8 mouse cellular contexts compared by ENCODE assay signal in the genomic region with DNA sequence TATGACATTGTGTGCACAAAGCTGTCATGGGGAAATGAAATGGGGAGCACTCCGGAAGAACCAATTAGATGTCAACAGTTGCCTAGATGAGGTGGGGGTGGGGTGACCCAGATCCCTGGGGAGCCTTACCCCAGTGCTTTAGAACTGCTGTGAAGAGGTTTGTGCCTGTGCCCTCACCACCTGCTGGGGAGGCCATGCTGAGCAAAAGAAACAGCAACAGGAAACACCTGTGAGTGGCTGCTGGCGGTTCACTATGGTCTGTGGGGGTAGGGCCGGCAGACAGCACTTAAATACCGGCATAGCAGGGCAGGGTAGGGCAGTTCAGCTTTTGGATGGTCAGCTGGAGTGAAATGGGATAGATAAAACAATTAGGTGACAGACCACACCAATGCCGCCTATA. TPM values are rescaled to one million over a fixed set of nuclear protein-coding genes. Genes with fewer than 3 reads are reported as not detected.
DNase-seq lines count a peak whose midpoint lies in the region; ATAC-seq and TF ChIP-seq lines count a peak whose summit lies in the region.

No protein-coding gene starts in this region.

- no peak overlapping the region for H3K9ac ChIP-seq in ES-E14 (ENCODE audit: insufficient read depth, low read depth, low read length, poor library complexity, severe bottlenecking)
- no peak overlapping the region for H3K9ac ChIP-seq in forebrain, postnatal 0 days
- H3K9ac ChIP-seq in lung, embryonic 16.5 days (ENCODE audit: low read length) = no peak overlapping the region
- H3K9ac ChIP-seq in stomach, embryonic 14.5 days (replicated peaks; ENCODE audit: low read depth, low read length) = no peak overlapping the region

- peak; percentile 28 for DNase-seq in kidney, adult 2 months
- DNase-seq in kidney, adult 18-20 months = no peak
- DNase-seq in ES-E14 (ENCODE audit: low read depth, low spot score) = peak; percentile 47
- DNase-seq in forebrain, postnatal 0 days = no peak
- DNase-seq in urinary bladder, postnatal 36 days (ENCODE audit: low spot score in 2 of 2) = no peak
- no peak for DNase-seq in adrenal gland, postnatal 36 days

- in situ Hi-C loops in ES-E14 (cut with MboI; ENCODE audit: low sequenced_read_pairs in 2 of 2, unreplicated experiment in 2 of 2) = no loop called here

- no peak for ATAC-seq in forebrain, postnatal 0 days
- peak; percentile 32 for ATAC-seq in lung, embryonic 16.5 days (ENCODE audit: low read depth)
- no peak for ATAC-seq in stomach, embryonic 14.5 days (ENCODE audit: insufficient number of reproducible peaks, insufficient read depth, low FRiP score, low read depth)

- H3K4me2 ChIP-seq in forebrain, postnatal 0 days (ENCODE audit: low read depth) = no peak overlapping the region
- H3K4me2 ChIP-seq in lung, embryonic 16.5 days (ENCODE audit: low read depth, low read length) = no peak overlapping the region
- H3K4me2 ChIP-seq in stomach, embryonic 14.5 days (replicated peaks; ENCODE audit: low read depth, low read length) = no peak overlapping the region

- no peaks in the 10 kb centered on the region for H3K9me3 ChIP-seq in ES-E14 (ENCODE audit: control insufficient read depth, insufficient read depth, low read depth, low read length)
- no peaks in the 10 kb centered on the region for H3K9me3 ChIP-seq in forebrain, postnatal 0 days (ENCODE audit: low read length)
- H3K9me3 ChIP-seq in lung, embryonic 16.5 days (ENCODE audit: control insufficient read depth, low read length) = no peaks in the 10 kb centered on the region
- no peaks in the 10 kb centered on the region for H3K9me3 ChIP-seq in stomach, embryonic 14.5 days (ENCODE audit: control insufficient read depth, low read depth, low read length)

- 26% methylated on average over 5 of the region's 5 CpGs for WGBS in kidney, adult 2 months
- 33% methylated on average over 5 of the region's 5 CpGs for WGBS in forebrain, postnatal 0 days
- WGBS in lung, embryonic 16.5 days = 32% methylated on average over 5 of the region's 5 CpGs
- 34% methylated on average over 5 of the region's 5 CpGs for WGBS in stomach, embryonic 14.5 days

- peak overlapping the region; percentile 13; the same call in 1 of the 2 replicates for H3K27ac ChIP-seq in kidney, adult 2 months (ENCODE audit: insufficient read depth, low read depth, low read length)
- peak overlapping the region; percentile 37; the same call in 1 of the 2 replicates for H3K27ac ChIP-seq in ES-E14 (ENCODE audit: insufficient read depth, low read depth, low read length, poor library complexity, severe bottlenecking)
- H3K27ac ChIP-seq in forebrain, postnatal 0 days (ENCODE audit: low read depth, low read length) = 0 out of 2 replicates have a peak overlapping the region, but pooled peaks have one; percentile 29
- peak overlapping the region; percentile 34 for H3K27ac ChIP-seq in lung, embryonic 16.5 days (ENCODE audit: low read length)
- H3K27ac ChIP-seq in stomach, embryonic 14.5 days (ENCODE audit: low read length) = peak overlapping the region; percentile 48; the same call in 1 of the 2 replicates

- H3K4me1 ChIP-seq in kidney, adult 2 months (ENCODE audit: control insufficient read depth, insufficient read depth, low read length) = 0 out of 2 replicates have a peak, but pooled peaks cover 4% of the 10 kb centered on the region
- H3K4me1 ChIP-seq in ES-E14 (ENCODE audit: control insufficient read depth in 2 of 2, insufficient read depth in 2 of 2, low read length in 2 of 2, poor library complexity in 1 of 2) = peaks cover 0 to 25% of the 10 kb centered on the region in 2 experiments; a peak in 2 of 4 replicates
- H3K4me1 ChIP-seq in forebrain, postnatal 0 days (ENCODE audit: insufficient read depth) = 0 out of 2 replicates have a peak, but pooled peaks cover 11% of the 10 kb centered on the region
- peaks cover 23% of the 10 kb centered on the region for H3K4me1 ChIP-seq in lung, embryonic 16.5 days (replicated peaks; ENCODE audit: control insufficient read depth, insufficient read depth, low read length)
- H3K4me1 ChIP-seq in stomach, embryonic 14.5 days (ENCODE audit: control insufficient read depth, insufficient read depth, low read length) = peaks cover 17% of the 10 kb centered on the region

- TF ChIP-seq POLR2A in kidney, adult 2 months (IDR thresholded peaks at IDR 0.05; ENCODE audit: low read depth, low read length) = no peak

- no peak overlapping the region for H3K4me3 ChIP-seq in kidney, adult 2 months (ENCODE audit: insufficient read depth, low read depth, low read length)
- no peak overlapping the region for H3K4me3 ChIP-seq in ES-E14 (ENCODE audit: insufficient read depth in 1 of 2, low read depth in 1 of 2, low read length in 2 of 2, poor library complexity in 1 of 2, severe bottlenecking in 1 of 2)
- H3K4me3 ChIP-seq in forebrain, postnatal 0 days (ENCODE audit: low read depth, low read length) = no peak overlapping the region
- no peak overlapping the region for H3K4me3 ChIP-seq in lung, embryonic 16.5 days (ENCODE audit: low read length)
- H3K4me3 ChIP-seq in stomach, embryonic 14.5 days (ENCODE audit: low read depth, low read length) = no peak overlapping the region

- H3K36me3 ChIP-seq in kidney, adult 2 months (ENCODE audit: control insufficient read depth, insufficient read depth, low read length) = peaks cover 3% of the 10 kb centered on the region; the same call in 1 of the 2 replicates
- peaks cover 7% of the 10 kb centered on the region; the same call in 1 of the 2 replicates for H3K36me3 ChIP-seq in ES-E14 (ENCODE audit: control insufficient read depth, insufficient read depth, low read length, poor library complexity, severe bottlenecking)
- H3K36me3 ChIP-seq in forebrain, postnatal 0 days (ENCODE audit: insufficient read depth) = peaks cover 43% of the 10 kb centered on the region
- H3K36me3 ChIP-seq in lung, embryonic 16.5 days (ENCODE audit: control insufficient read depth, insufficient read depth, low read length) = peaks cover 19% of the 10 kb centered on the region
- peaks cover 38% of the 10 kb centered on the region for H3K36me3 ChIP-seq in stomach, embryonic 14.5 days (ENCODE audit: control insufficient read depth, insufficient read depth, low read length)

- no peaks in the 10 kb centered on the region for H3K27me3 ChIP-seq in kidney, adult 2 months (replicated peaks; ENCODE audit: control insufficient read depth, insufficient read depth, low read length)
- no peaks in the 10 kb centered on the region for H3K27me3 ChIP-seq in forebrain, postnatal 0 days (ENCODE audit: insufficient read depth, low read length)
- H3K27me3 ChIP-seq in lung, embryonic 16.5 days (ENCODE audit: control insufficient read depth, insufficient read depth, low read depth, low read length) = no peaks in the 10 kb centered on the region
- H3K27me3 ChIP-seq in stomach, embryonic 14.5 days (ENCODE audit: control insufficient read depth, insufficient read depth, low read length) = no peaks in the 10 kb centered on the region

- no peak for TF ChIP-seq CTCF in kidney, adult 2 months (conservative IDR thresholded peaks at IDR 0.05; ENCODE audit: insufficient read depth, insufficient read length, low read depth, low read length)
- TF ChIP-seq CTCF in forebrain, postnatal 0 days (IDR thresholded peaks at IDR 0.05; ENCODE audit: low read depth) = no peak

TF ChIP-seq in ES-E14, 5 proteins besides CTCF, POLR2A, EP300 and RAD21:
- TF ChIP-seq MAFK (IDR thresholded peaks at IDR 0.05; ENCODE audit: insufficient read depth, low read depth, low read length) (no peak), ZNF384 (IDR thresholded peaks at IDR 0.05; ENCODE audit: low read depth, low read length) (no peak), CHD2 (IDR thresholded peaks at IDR 0.05; ENCODE audit: low read depth, low read length) (no peak), ZC3H11A (IDR thresholded peaks at IDR 0.05; ENCODE audit: borderline replicate concordance, low read depth, low read length) (no peak), HCFC1 (IDR thresholded peaks at IDR 0.05; ENCODE audit: borderline replicate concordance, insufficient read depth, low read length) (no peak)
TF ChIP-seq in ES-E14: peak in this region for 0.

RNA-seq across cellular contexts. Expression of a gene that starts 13.2 kb away (rescaled TPM):
- 13.3 and 16.7 TPM in 2 replicates for polyA plus RNA-seq in kidney, adult 2 months (2012; rRNA removed)
- total RNA-seq in ES-E14 (2012; rRNA removed) = 49.4 and 65.5 TPM in 2 replicates
- total RNA-seq in forebrain, postnatal 0 days (2014; rRNA removed) = 39.5 and 52.5 TPM in 2 replicates
- polyA plus RNA-seq in forebrain, postnatal 0 days (2015; fragmentation: Nextera tagmentation; extraction: Ambion mirVana) = 67.9 and 86.0 TPM in 2 replicates
- 112 and 116 TPM in 2 replicates for polyA plus RNA-seq in lung, embryonic 16.5 days (2015; fragmentation: Nextera tagmentation; extraction: Ambion mirVana)
- polyA plus RNA-seq in stomach, embryonic 14.5 days (2014; fragmentation: Nextera tagmentation; extraction: Ambion mirVana) = 96.0 and 101 TPM in 2 replicates
- total RNA-seq in adrenal gland, postnatal 36 days (2021) = 10 to 100 TPM; 50.8 to 65.2 TPM

RNA-seq across cellular contexts. Expression of a gene that starts 14.1 kb away (rescaled TPM):
- 0.13 and 0.31 TPM in 2 replicates for polyA plus RNA-seq in kidney, adult 2 months (2012; rRNA removed)
- 0.71 and 1.1 TPM in 2 replicates for total RNA-seq in ES-E14 (2012; rRNA removed)
- total RNA-seq in forebrain, postnatal 0 days (2014; rRNA removed) = 1.5 TPM in 1 of 2 replicates, not detected in the other
- polyA plus RNA-seq in forebrain, postnatal 0 days (2015; fragmentation: Nextera tagmentation; extraction: Ambion mirVana) = 0.62 and 0.90 TPM in 2 replicates
- polyA plus RNA-seq in lung, embryonic 16.5 days (2015; fragmentation: Nextera tagmentation; extraction: Ambion mirVana) = 0.60 TPM in 1 of 2 replicates, not detected in the other
- polyA plus RNA-seq in stomach, embryonic 14.5 days (2014; fragmentation: Nextera tagmentation; extraction: Ambion mirVana) = 0.95 and 1.5 TPM in 2 replicates
- total RNA-seq in adrenal gland, postnatal 36 days (2021) = 1 to 10 TPM in 1 of 2 experiments, under 1 TPM in 1; 0.92 to 1.9 TPM

RNA-seq across cellular contexts. Expression of a gene that starts 18.1 kb away (rescaled TPM):
- polyA plus RNA-seq in kidney, adult 2 months (2012; rRNA removed) = 50.6 and 54.8 TPM in 2 replicates
- 3.5 and 5.6 TPM in 2 replicates for total RNA-seq in ES-E14 (2012; rRNA removed)
- 9.2 and 10.6 TPM in 2 replicates for total RNA-seq in forebrain, postnatal 0 days (2014; rRNA removed)
- 37.2 and 37.4 TPM in 2 replicates for polyA plus RNA-seq in forebrain, postnatal 0 days (2015; fragmentation: Nextera tagmentation; extraction: Ambion mirVana)
- polyA plus RNA-seq in lung, embryonic 16.5 days (2015; fragmentation: Nextera tagmentation; extraction: Ambion mirVana) = 33.1 and 36.8 TPM in 2 replicates
- 18.5 and 20.8 TPM in 2 replicates for polyA plus RNA-seq in stomach, embryonic 14.5 days (2014; fragmentation: Nextera tagmentation; extraction: Ambion mirVana)
- total RNA-seq in adrenal gland, postnatal 36 days (2021) = 10 to 100 TPM; 27.5 to 33.8 TPM

RNA-seq across cellular contexts. Expression of a gene that starts 57.3 kb away (rescaled TPM):
- 161 and 182 TPM in 2 replicates for polyA plus RNA-seq in kidney, adult 2 months (2012; rRNA removed)
- 65.1 and 85.5 TPM in 2 replicates for total RNA-seq in ES-E14 (2012; rRNA removed)
- total RNA-seq in forebrain, postnatal 0 days (2014; rRNA removed) = 179 TPM in 2 replicates
- 251 and 275 TPM in 2 replicates for polyA plus RNA-seq in forebrain, postnatal 0 days (2015; fragmentation: Nextera tagmentation; extraction: Ambion mirVana)
- polyA plus RNA-seq in lung, embryonic 16.5 days (2015; fragmentation: Nextera tagmentation; extraction: Ambion mirVana) = 87.3 and 93.0 TPM in 2 replicates
- 75.8 and 82.9 TPM in 2 replicates for polyA plus RNA-seq in stomach, embryonic 14.5 days (2014; fragmentation: Nextera tagmentation; extraction: Ambion mirVana)
- 100 to 1,000 TPM; 115 to 120 TPM for total RNA-seq in adrenal gland, postnatal 36 days (2021)

Comparison
In these comparisons a context has a peak if more than half of its experiments do, and no peak if none do; other contexts are left out.
1. DNase-seq: peak in kidney, adult 2 months (single experiment) and ES-E14 (single experiment); none in kidney, adult 18-20 months (single experiment), forebrain, postnatal 0 days (single experiment), urinary bladder, postnatal 36 days (0 of 2) and adrenal gland, postnatal 36 days (0 of 2).
2. Peak in every context shown above with its lines, with median percentiles within 50 percentile points of each other: H3K27ac ChIP-seq.